Mouse (Mus musculus) lung, adult 10 weeks (tissue): ENCODE results near the gene Mpi. TPM values are rescaled to one million over a fixed set of nuclear protein-coding genes. Genes with fewer than 3 reads are reported as not detected.

ENCODE experiments used
- polyA plus RNA-seq: library from polyadenylated mRNA; stranded (reverse); fragments of 350-450 nt; fragmentation: Illumina TruSeq; extraction: RNeasy Lipid Tissue Mini Kit (QIAGEN cat#74804); gene quantifications from one replicate; pipeline ENCODE4 v1.2.3, GENCODE M21; 2014; ENCODE audit warnings: low read depth, low replicate concordance; ENCODE audit not compliant: insufficient read depth

Gene Mpi
- polyA plus RNA-seq, result 13.2 TPM

DNA sequence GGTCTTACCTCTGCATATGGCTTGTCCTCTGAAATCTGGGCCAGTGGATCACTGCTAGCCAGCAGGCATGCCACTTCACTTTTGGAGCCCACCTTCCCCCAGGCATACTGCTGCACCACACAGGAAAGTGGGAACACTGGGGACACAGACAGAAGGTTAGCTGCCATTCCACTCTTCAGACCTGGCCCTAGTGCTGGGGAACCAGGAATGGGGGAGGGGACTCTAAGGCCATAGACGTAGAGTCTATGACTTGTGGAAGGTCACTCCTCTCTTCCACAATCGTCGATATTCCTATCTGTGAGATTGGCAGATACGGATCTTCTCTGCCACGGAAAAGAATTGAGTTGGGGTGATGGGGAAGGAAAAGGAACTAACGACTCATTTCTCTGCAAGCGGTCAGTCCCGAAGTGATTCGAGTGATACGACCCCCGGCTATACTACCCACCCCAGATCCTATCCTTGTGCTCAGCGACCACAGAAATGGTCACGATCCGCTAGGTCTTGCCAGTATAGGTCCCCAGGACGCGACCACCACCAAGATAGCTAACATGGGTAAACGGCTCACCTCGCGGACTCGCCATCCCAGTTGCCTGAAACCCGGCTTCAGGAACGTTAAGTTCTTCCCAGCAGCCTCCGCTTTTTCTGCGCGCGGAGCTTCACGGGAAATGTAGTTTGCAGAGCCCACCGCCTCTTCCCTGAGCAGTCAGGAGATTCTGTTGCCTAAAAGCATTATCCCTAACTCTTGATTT, at the start of gene Mpi:
Mpi (minus strand) TSS at position 625 of the 749 bp plus-strand sequence.

DNA sequence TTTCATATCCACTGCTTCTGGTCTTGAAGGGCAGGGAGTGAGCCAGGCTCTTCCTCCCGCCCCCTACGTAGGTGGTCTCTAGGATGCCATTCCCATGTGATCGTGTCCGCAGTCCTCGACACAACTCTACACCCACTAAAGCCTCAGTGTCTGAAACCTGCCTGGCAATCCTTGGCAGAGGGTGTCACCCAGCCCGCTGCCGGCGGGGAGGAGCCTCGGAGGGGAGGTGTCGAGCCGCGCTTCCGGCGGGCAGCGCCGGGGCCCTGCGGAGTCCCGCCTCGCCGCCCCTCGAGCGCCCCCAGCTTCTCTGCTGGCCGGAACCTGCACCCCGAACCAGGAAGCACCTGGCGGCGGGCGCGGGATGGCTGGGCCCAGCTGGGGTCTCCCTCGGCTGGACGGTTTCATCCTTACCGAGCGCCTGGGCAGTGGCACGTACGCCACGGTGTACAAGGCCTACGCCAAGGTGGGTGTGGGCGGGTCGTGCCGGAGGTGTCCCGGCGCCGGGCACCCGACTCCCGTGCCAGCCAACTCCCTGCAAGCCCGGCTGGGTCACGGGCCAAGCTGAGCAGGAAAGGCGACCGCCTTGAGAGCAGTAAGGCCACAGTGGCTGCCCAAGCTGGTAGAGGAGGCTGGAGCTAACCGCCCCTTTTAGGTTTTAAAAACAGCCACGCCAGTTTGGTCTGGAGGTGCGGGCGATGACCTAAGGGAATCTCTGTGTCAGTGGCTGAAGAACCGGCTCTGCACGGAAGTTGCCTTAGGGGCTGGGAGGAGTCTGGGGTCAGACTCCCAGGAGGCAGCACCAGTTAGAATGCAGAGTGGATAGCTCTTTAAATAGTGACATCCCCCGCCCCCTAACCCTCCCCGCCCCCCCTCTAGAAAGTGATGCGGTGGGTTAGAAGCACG, 36.9 kb upstream of the Mpi start, which contains the start of gene Ulk3:
Ulk3 (plus strand) TSS at position 229 of the 903 bp plus-strand sequence.

GRCm38 (mm10) chr9:57560861-57561710, 8.5 kb upstream of the Mpi start, which contains the start of gene Scamp2:
Scamp2 (plus strand) TSS chr9:57560943.

GRCm38 (mm10) chr9:57537044-57537727, 15.4 kb downstream of the Mpi start, which contains the start of gene Fam219b:
Fam219b (plus strand) TSS chr9:57537528.

DNA sequence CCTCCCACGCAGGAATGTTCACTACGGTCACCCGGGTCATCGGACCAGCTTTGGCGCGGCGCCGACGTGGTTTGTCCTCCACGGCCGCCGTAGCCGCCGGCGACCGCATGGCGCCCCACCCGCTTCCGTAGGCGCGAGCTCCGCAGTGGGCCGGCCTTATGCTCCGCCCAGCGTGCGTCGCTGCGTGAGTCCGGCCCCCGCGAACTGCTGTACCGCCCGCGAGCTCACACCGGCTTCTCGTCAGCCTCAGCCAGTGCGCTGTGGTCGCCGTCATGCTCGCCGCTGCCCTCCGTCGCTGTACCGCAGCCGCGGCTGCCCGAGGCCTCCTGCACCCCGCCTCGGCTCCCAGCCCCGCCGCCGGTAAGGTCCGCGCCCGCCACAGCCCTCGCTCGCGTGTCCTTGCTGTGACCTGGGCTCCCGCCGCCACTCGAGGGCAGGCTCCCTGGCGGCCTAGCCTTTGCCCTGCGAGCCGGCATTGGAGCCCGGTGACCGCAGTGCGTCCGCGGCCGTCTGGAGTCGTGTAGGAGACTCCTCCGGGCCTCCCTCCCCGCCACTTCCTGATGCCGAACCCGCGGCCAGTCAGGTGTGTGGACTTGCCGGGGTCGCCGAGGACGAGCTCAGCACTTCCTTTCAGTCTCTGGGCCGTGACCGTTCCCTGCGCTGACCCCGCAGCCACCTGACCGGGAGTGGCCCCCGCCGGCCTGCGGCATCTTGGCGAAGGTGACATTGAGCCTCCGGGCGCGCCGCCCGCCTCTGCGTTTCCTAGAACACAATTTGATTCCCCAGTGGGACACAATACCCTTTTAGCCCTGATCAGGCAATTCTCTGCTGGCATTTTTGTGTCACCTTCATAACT, 31.3 kb downstream of the Mpi start, which contains the start of gene Cox5a:
Cox5a (plus strand) TSS at position 219 of the 856 bp plus-strand sequence.

DNA sequence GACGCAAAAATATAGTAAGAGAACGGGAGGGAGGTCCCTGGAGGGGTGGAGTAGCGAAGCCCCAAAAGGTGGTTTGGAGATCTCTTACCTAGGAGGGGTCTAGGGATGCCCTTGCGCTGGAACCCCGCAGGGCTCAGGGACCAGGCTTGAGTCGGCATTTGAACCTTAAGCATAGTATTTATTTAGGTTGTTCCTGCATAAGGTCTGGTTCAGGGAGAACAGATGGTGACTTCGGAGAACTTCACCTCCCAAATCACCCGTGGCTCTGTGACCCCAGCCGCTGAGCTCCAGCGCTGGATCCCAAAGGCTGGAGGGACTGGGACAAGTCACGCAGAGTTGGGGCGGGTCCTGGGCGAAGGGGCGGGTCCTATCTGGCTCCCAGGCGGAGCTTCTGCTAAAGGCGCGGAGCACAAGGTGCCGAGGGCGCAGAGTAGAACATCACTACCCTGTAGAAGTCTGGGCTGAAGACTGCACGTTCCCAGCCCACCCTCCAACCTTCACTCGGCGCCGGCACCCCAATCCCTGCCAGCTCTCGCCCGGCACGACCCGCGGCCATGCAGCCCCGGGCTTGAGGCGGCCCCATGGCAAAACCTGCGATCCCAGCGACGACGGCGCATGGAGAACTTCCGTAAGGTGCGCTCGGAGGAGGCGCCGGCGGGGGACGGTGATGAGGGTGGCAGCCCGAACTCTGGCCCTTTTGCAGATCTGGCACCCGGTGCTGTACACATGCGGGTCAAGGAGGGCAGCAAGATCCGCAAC, 48.8 kb downstream of the Mpi start, which contains the start of gene Rpp25:
Rpp25 (plus strand) TSS at position 405 of the 759 bp plus-strand sequence.

Other genes with a start within 250 kb of the Mpi start
- 17.6 TPM for gene Ppcdc, start 112.6 kb downstream of the Mpi start, polyA plus RNA-seq
- gene Scamp5, start 84.7 kb downstream of the Mpi start, polyA plus RNA-seq, result 3.3 TPM
- gene Rpp25, start 48.7 kb downstream of the Mpi start, polyA plus RNA-seq, result 0.50 TPM
- 258 TPM for gene Cox5a, start 31.5 kb downstream of the Mpi start, polyA plus RNA-seq
- 13.3 TPM for gene Fam219b, start 15.2 kb downstream of the Mpi start, polyA plus RNA-seq
- 34.8 TPM for gene Scamp2, start 8.2 kb upstream of the Mpi start, polyA plus RNA-seq
- 5.4 TPM for gene Ulk3, start 36.7 kb upstream of the Mpi start, polyA plus RNA-seq
- not detected for gene Cplx3, start 53.5 kb upstream of the Mpi start, polyA plus RNA-seq
- gene Lman1l, start 68.0 kb upstream of the Mpi start, polyA plus RNA-seq, result not detected
- gene Csk, start 100.9 kb upstream of the Mpi start, polyA plus RNA-seq, result 58.2 TPM
- not detected for gene Cyp1a2, start 130.9 kb upstream of the Mpi start, polyA plus RNA-seq
- 7.8 TPM for gene Cyp1a1, start 135.2 kb upstream of the Mpi start, polyA plus RNA-seq
- 9.5 TPM for gene Edc3, start 155.8 kb upstream of the Mpi start, polyA plus RNA-seq
- gene Clk3, start 213.1 kb upstream of the Mpi start, polyA plus RNA-seq, result 55.9 TPM